Mouse (Mus musculus): ENCODE results near the gene Fgd6.
A peak's percentile ranks its signal among the peaks of the same experiment; 100 is the strongest.

The Fgd6 gene

DNA sequence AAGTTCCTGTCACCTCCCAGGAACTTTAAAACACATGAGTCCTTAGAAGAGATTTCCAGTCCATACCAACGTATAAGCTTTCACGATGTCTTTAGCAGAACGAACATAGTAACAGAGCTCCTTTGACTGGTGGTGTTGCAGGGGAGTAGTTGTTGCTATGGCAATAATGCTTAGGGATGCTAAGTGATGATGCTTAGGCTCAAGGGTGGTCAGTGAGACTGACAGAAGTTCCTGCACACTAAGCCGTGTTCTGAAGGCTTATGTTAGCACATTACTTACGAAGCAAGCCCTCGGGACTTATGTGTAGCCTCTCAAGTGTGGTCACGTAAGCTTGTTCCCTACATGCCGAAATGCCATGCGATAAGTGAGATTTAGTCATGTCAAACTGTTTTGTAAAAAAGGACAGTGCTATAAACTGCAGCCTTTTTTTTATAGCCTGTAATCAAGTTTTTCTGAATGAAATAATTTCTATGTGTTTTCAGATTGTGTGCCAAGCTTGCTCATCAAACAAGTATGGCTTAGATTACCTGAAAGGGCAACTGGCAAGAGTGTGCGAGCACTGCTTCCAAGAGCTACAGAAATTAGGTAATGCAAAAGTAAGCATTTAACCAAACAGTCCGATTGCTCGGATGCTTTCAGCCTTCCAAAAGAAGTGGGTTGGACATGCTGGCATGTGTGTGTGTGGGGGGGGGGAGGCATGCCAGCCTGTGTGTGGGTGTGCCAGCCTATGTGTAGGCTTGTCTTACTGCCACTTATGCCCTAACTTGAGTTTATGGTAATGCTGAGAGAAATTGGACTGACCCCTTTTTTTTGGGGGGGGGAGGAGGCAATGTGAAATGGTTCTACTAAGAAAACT is 99.0 kb downstream of the Fgd6 start:
- DNase-seq (ENCODE audit: low read depth, low spot score): no peak

GRCm38 (mm10) chr10:94138890-94139482 is 103.2 kb downstream of the Fgd6 start:
- no peak for DNase-seq (ENCODE audit: low read depth, low spot score)

DNA sequence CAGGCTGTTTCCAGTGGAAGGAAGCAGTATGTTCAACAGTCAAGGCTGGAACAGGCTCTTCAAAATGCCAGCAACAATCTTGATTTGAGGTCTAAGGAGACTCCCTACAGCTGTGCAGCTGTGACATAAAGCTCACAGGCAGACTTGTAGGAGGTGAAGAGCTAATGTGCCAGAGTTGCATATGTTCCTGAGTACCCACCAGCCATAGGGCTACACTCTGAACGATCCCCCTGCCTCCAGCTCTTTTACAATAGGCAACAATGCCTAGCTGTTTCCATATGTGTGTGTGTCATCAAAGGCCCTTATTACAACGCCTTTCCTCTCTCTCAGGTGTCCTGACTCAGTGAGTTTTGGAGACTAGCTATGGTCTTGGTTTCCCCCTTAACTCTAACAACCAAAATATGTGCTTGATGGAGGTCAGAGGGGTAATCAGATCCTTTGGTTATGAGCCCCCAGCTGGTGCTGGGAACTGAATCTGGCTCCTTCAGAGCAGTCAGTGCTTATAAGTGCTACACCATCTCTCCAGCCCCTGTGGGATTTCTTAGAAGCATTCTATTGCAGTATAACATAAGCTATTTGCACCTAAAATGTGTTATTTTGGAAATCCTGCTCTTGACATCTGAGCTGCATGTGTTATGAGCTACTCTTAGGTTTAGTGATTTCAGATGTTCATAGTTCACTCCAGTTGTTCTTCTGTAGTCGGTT is 104.6 kb downstream of the Fgd6 start:
- no peak for DNase-seq (ENCODE audit: low read depth, low spot score)

- DNase-seq (ENCODE audit: low read depth, low spot score): no peak
Observed at GRCm38 (mm10) chr10:94142427-94142826, 106.6 kb downstream of the Fgd6 start.

DNA sequence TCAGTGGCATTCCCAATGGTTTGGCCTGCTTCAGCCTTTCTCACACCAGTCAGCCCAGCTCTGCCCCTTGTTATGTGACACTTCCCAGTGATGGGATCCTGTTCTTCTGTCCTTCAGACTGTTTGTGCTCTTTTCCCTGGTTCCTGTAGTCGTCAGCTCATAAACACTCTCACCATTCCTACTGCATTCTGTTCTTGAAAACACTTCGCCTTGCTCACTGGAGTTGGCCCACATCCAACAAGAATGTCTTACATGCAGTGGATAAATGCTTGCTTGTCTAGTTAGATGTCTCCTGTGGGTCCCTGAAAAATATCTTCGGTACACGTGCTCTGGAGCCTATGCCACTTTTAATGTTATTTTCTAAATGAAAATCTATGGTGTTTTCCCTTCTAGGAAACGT is 108.8 kb downstream of the Fgd6 start:
- no peak for DNase-seq (ENCODE audit: low read depth, low spot score)

DNA sequence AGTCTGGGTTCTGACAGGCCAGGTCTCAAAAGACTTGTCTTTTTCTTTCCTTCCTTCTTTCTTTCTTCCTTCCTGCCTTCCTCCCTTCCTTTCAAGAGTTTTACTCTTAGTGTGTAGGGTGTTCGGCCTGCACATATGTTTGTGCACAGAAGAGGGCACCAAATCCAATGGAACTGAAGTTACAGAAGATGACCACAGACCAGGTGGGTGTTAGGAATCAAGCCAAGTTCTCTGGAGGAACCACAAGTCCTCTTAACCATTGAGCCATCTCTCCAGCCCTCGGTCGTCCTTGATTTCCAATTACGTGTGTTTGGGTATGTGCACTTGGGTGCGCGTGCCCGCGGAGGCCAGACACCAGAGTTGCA is 111.6 kb downstream of the Fgd6 start:
- DNase-seq (ENCODE audit: low read depth, low spot score): no peak

- DNase-seq (ENCODE audit: low read depth, low spot score): peak; percentile 79
Observed at GRCm38 (mm10) chr10:94147756-94148531, 112.1 kb downstream of the Fgd6 start, which contains the start of gene Nr2c1. Gene Nr2c1, plus strand, starts transcription at chr10:94148023.

DNA sequence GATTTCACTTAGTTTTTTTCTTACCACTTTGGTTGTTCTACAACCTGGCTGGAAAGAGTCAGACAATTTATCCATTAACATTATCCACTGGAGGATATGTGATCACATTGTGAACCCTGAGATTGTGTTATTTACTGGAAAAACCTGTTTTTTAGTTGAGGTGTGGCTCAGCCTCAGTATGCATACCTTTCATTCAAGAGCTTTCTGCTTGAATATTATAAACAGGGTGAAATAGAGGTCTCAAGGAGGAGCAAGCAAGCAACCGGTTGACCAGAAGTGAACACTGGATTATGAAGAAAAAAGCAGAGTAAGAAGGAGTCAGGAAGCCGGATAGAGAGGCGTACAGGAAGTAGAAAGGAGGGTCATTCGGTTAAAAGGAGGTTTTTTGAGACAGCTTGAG is 115.7 kb downstream of the Fgd6 start:
- DNase-seq (ENCODE audit: low read depth, low spot score): no peak

DNA sequence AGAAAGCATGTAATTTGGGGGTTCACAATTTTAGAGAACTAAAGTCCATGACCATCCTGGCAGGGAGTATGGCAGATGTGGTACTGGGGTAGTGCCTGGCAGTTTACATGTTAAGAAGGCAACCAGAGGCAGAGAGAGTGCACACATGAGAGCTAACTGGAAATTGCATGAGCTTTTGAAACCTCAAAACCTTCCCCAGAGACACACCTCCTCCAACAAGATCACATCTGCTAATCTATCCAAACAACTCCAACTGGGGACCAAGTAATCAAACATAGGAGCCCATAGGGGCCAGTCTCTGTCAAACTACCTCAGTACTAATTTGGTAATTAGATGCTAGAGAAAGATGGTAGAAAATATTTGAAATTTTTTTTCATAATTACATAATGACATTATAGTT is 118.0 kb downstream of the Fgd6 start:
- DNase-seq (ENCODE audit: low read depth, low spot score): no peak

DNA sequence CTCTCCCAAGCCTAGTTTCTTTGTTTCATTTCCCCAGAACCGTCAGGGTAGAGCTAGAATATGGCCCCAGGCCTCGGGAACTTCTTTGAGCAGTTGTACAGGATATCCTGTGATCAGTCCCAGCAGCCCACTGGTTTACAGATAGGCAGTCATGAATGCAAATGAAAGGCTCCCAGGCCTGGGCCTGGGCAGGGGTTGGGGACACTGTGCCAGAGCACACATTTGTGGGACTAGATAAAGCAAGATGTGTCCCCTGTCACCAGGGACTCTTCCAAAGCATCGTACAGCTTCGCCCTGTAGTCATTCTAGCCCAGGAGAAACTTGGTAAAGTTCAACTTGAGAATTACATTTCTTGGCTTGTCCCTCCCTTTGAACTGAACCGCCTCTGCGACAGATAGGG is 123.2 kb downstream of the Fgd6 start:
- DNase-seq (ENCODE audit: low read depth, low spot score): no peak

DNA sequence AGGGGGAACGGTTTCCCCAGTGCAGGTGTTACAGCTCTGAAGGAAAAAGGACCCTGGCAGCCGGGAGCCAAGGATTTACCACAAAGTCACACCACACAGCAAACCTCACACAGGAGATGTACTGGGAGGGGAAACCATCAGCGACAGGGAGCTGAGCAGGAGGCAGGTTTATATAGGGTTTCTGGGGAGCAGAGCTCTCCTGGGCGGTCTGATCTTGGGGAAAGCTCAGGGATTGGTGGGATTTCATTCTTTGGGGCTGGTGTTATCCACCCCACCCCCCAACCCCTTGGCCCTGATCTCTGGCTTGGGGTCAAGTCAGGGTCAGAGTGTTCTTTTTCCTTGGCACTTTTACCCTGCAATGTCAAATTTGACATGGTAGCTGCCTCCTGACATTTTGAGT is 123.6 kb downstream of the Fgd6 start:
- DNase-seq (ENCODE audit: low read depth, low spot score): no peak

DNA sequence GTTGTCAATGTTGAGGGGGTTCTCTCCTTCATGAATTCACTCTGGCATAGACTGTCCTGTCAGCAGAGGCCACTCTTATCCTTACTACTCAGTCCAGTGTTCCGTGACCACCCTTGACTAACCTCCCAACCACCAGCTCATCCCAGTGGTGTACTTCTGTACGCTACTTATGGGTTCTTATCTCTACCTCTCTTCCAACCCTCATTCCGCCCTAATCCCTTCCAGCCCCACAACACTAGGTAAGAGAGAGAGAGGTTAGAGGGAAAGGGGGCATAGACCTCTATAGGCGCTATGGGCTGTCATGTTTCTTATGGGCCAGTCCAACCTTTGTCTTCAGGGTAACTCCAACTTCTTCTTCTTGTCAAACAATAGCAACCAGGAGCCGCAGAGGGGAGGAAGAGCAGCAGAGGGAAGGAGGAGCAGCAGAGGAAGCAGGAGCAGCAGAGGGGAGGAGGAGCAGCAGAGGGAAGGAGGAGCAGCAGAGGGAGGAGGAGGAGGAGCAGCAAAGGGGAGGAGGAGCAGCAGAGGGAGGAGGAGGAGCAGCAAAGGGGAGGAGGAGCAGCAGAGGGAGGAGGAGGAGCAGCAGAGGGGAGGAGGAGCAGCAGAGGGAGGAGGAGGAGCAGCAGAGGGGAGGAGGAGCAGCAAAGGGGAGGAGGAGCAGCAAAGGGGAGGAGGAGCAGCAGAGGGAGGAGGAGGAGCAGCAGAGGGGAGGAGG is 125.4 kb downstream of the Fgd6 start:
- no peak for DNase-seq (ENCODE audit: low read depth, low spot score)

DNA sequence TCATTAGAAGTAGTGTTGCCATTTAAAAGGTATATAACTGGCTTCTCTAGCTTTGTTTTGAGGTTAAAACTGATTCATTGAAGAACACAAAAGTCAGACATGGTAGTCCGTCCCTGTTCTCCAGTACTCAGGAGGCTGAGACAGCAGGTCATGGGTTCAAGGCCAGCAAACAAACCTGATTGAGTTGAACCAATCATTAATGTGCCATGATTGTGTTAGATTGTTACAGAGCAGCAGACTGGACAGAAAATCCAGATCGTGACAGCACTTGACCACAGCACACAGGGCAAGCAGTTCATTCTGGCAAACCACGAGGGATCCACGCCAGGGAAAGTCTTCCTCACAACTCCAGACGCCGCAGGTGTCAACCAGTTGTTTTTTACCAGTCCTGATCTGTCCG is 126.2 kb downstream of the Fgd6 start:
- no peak for DNase-seq (ENCODE audit: low read depth, low spot score)

GRCm38 (mm10) chr10:94164104-94164845 is 128.5 kb downstream of the Fgd6 start:
- no peak for DNase-seq (ENCODE audit: low read depth, low spot score)

- no peak for DNase-seq (ENCODE audit: low read depth, low spot score)
Observed at GRCm38 (mm10) chr10:94165426-94165825, 129.6 kb downstream of the Fgd6 start.

DNA sequence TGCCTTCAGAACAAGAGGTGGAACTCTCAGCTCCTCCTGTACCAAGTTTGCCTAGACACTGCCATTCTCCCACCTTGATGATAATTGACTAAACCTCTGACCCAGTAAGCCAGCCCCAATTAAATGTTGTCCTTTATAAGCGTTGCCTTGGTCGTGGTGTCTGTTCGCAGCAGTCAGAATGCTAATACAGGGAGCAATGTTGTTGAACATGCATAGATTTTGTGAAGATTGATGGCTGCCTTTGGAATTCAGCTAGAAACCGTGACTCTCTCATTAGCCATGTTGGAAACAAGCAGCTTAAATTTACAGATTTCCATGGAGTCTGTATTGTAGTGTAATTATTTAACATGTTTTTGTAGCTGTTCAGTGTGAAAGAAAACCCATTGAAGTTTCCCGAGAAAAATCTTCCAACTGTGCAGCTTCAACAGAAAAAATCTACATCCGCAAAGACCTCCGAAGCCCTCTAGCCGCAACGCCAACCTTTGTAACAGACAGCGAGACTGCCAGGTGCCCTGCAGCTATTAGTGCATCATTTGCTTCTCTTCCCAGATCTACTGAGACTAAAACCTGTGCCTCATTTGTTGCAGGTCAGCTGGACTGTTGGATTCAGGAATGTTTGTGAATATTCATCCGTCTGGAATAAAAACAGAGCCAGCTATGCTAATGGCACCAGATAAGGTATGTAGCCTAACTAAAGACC is 131.4 kb downstream of the Fgd6 start:
- no peak for DNase-seq (ENCODE audit: low read depth, low spot score)

GRCm38 (mm10) chr10:94171440-94172130 is 135.8 kb downstream of the Fgd6 start:
- no peak for DNase-seq (ENCODE audit: low read depth, low spot score)

DNA sequence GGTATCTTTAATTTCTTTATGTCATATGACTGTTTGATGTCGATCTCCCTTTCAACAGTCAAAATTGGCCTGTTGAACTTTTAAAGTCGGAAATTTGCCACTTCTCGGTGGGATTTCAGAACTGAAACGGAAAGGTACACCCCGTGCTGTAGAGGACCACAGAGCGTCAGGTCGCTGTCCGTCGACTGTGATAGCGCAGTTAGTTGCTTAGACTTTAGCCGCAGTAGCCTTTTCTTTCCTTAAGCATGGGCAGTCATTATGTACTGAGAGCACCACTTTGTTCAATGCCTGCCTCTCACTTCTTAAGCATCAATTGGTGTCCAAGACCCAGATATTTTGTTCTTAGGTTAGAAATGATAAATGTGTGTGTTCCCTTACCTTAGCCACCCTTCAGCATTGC is 136.3 kb downstream of the Fgd6 start:
- no peak for DNase-seq (ENCODE audit: low read depth, low spot score)

DNA sequence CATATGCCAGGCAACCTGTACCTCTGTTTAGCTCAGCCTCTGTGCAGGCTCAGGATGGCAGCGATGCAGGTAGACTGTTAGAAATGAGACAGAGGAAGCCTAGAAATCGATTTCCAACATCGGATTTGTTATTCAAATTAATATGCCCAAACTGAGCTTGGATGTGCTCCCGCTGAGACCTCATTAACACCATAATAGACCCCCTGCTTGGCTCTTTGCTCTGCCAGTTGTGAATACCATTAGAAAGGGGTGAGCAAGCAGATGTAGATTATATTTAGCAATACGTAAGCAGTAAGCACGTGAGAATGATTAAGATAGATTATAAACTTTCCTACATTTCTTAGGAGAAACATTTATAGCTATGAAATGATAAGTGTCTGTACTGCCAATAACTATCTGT is 136.9 kb downstream of the Fgd6 start:
- DNase-seq (ENCODE audit: low read depth, low spot score): no peak

All from CD4-positive, CD25-positive, alpha-beta regulatory T cell, adult 2 months (primary cell).